Mouse (Mus musculus) liver, postnatal 0 days (tissue): ENCODE measurements around the gene Ppp5c.

Source experiments
- CTCF ChIP-seq: sonication (generic); IDR thresholded peaks from 2 replicates; pipeline ENCODE4 v1.5.1; 2016; ENCODE audit warnings: antibody characterized with exemption, low read depth
- EP300 ChIP-seq: IDR thresholded peaks from 2 replicates; pipeline ENCODE4 v1.6.1; 2016; ENCODE audit warnings: antibody characterized with exemption, low read depth, mild to moderate bottlenecking

GRCm38 (mm10) chr7:16976298-16976697 is 51.4 kb downstream of the Ppp5c start:
- TF ChIP-seq EP300, result no peak
- no peak for TF ChIP-seq CTCF
